ENCODE assay signal across 8 mouse cellular contexts in genomic region chr5:103356500-103356899, GRCm38 (mm10).
DNase-seq lines count a peak whose midpoint lies in the region; ATAC-seq and TF ChIP-seq lines count a peak whose summit lies in the region.

No protein-coding gene starts in this region.

- no peak overlapping the region for H3K9ac ChIP-seq in lung, embryonic 16.5 days (ENCODE audit: low read length)
- no peak overlapping the region for H3K9ac ChIP-seq in kidney, embryonic 15.5 days
- no peak overlapping the region for H3K9ac ChIP-seq in neural tube, embryonic 12.5 days
- no peak overlapping the region for H3K9ac ChIP-seq in intestine, embryonic 15.5 days

- H3K4me2 ChIP-seq in lung, embryonic 16.5 days (ENCODE audit: low read depth, low read length), result peak overlapping the region; percentile 43
- H3K4me2 ChIP-seq in kidney, embryonic 15.5 days, result peak overlapping the region; percentile 47
- peak overlapping the region; percentile 44 for H3K4me2 ChIP-seq in neural tube, embryonic 12.5 days (replicated peaks)
- H3K4me2 ChIP-seq in intestine, embryonic 15.5 days (replicated peaks), result no peak overlapping the region

- 0 out of 2 replicates have a peak overlapping the region, but pooled peaks have one; percentile 20 for H3K4me3 ChIP-seq in lung, embryonic 16.5 days (ENCODE audit: low read length)
- peak overlapping the region; percentile 39 for H3K4me3 ChIP-seq in embryonic facial prominence, embryonic 10.5 days
- H3K4me3 ChIP-seq in kidney, embryonic 15.5 days (replicated peaks), result peak overlapping the region; percentile 15; the same call in 1 of the 2 replicates
- H3K4me3 ChIP-seq in neural tube, embryonic 12.5 days, result no peak overlapping the region
- H3K4me3 ChIP-seq in cerebellum, adult 2 months (replicated peaks; ENCODE audit: insufficient read depth, low read depth, low read length), result no peak overlapping the region
- no peak overlapping the region for H3K4me3 ChIP-seq in intestine, embryonic 15.5 days (replicated peaks)

- H3K36me3 ChIP-seq in lung, embryonic 16.5 days (ENCODE audit: control insufficient read depth, insufficient read depth, low read length), result no peaks in the 10 kb centered on the region
- no peaks in the 10 kb centered on the region for H3K36me3 ChIP-seq in embryonic facial prominence, embryonic 10.5 days (replicated peaks)
- no peaks in the 10 kb centered on the region for H3K36me3 ChIP-seq in kidney, embryonic 15.5 days
- H3K36me3 ChIP-seq in neural tube, embryonic 12.5 days, result no peaks in the 10 kb centered on the region
- H3K36me3 ChIP-seq in intestine, embryonic 15.5 days, result no peaks in the 10 kb centered on the region

- H3K9me3 ChIP-seq in lung, embryonic 16.5 days (ENCODE audit: control insufficient read depth, low read length), result peaks cover 5% of the 10 kb centered on the region; the same call in 1 of the 2 replicates
- peaks cover 6% of the 10 kb centered on the region; the same call in 1 of the 2 replicates for H3K9me3 ChIP-seq in embryonic facial prominence, embryonic 10.5 days
- peaks cover 6% of the 10 kb centered on the region; the same call in 1 of the 2 replicates for H3K9me3 ChIP-seq in kidney, embryonic 15.5 days (replicated peaks)
- peaks cover 12% of the 10 kb centered on the region for H3K9me3 ChIP-seq in neural tube, embryonic 12.5 days
- no peaks in the 10 kb centered on the region for H3K9me3 ChIP-seq in intestine, embryonic 15.5 days

- H3K27ac ChIP-seq in lung, embryonic 16.5 days (ENCODE audit: low read length), result no peak overlapping the region
- H3K27ac ChIP-seq in embryonic facial prominence, embryonic 10.5 days (replicated peaks), result no peak overlapping the region
- H3K27ac ChIP-seq in kidney, embryonic 15.5 days, result no peak overlapping the region
- H3K27ac ChIP-seq in neural tube, embryonic 12.5 days, result no peak overlapping the region
- no peak overlapping the region for H3K27ac ChIP-seq in cerebellum, adult 2 months (ENCODE audit: insufficient read depth, low read length)
- no peak overlapping the region for H3K27ac ChIP-seq in intestine, embryonic 15.5 days

- H3K4me1 ChIP-seq in lung, embryonic 16.5 days (replicated peaks; ENCODE audit: control insufficient read depth, insufficient read depth, low read length), result peaks cover 6% of the 10 kb centered on the region; the same call in 1 of the 2 replicates
- H3K4me1 ChIP-seq in embryonic facial prominence, embryonic 10.5 days, result peaks cover 12% of the 10 kb centered on the region
- H3K4me1 ChIP-seq in kidney, embryonic 15.5 days, result 0 out of 2 replicates have a peak, but pooled peaks cover 12% of the 10 kb centered on the region
- H3K4me1 ChIP-seq in neural tube, embryonic 12.5 days, result peaks cover 6% of the 10 kb centered on the region
- no peaks in the 10 kb centered on the region for H3K4me1 ChIP-seq in cerebellum, adult 2 months (ENCODE audit: control insufficient read depth, insufficient read depth, low read length)
- H3K4me1 ChIP-seq in intestine, embryonic 15.5 days (replicated peaks), result no peaks in the 10 kb centered on the region

- no peak for TF ChIP-seq CTCF in cerebellum, adult 2 months (IDR thresholded peaks at IDR 0.05; ENCODE audit: borderline replicate concordance, insufficient read depth, low read depth, low read length)

- no peak for TF ChIP-seq POLR2A in cerebellum, adult 2 months (IDR thresholded peaks at IDR 0.05; ENCODE audit: borderline replicate concordance, insufficient read depth, low read length)

- DNase-seq in lung, postnatal 36 days, result no peak
- DNase-seq in embryonic facial prominence, embryonic 10.5 days (ENCODE audit: low spot score), result no peak
- DNase-seq in spleen, postnatal 4 days (ENCODE audit: low spot score in 2 of 2), result no peak
- DNase-seq in cerebellum, adult 2 months, result no peak

- 63% methylated on average over 6 of the region's 6 CpGs for WGBS in lung, embryonic 16.5 days
- WGBS in embryonic facial prominence, embryonic 10.5 days, result 65% methylated on average over 6 of the region's 6 CpGs
- WGBS in kidney, embryonic 15.5 days, result 64% methylated on average over 6 of the region's 6 CpGs
- WGBS in neural tube, embryonic 12.5 days, result 62% methylated on average over 6 of the region's 6 CpGs
- WGBS in cerebellum, adult 2 months, result 50% methylated on average over 6 of the region's 6 CpGs
- 74% methylated on average over 6 of the region's 6 CpGs for WGBS in intestine, embryonic 15.5 days

- 0 out of 2 replicates have a peak, but pooled peaks have one; percentile 21 for ATAC-seq in lung, embryonic 16.5 days (ENCODE audit: low read depth)
- no peak for ATAC-seq in kidney, embryonic 15.5 days (replicated peaks; ENCODE audit: low FRiP score)
- 0 out of 2 replicates have a peak, but pooled peaks have one; percentile 41 for ATAC-seq in neural tube, embryonic 12.5 days (ENCODE audit: low FRiP score, low read depth)
- ATAC-seq in intestine, embryonic 15.5 days, result no peak

- H3K27me3 ChIP-seq in lung, embryonic 16.5 days (ENCODE audit: control insufficient read depth, insufficient read depth, low read depth, low read length), result no peaks in the 10 kb centered on the region
- H3K27me3 ChIP-seq in embryonic facial prominence, embryonic 10.5 days (replicated peaks; ENCODE audit: low read depth, poor library complexity, severe bottlenecking), result no peaks in the 10 kb centered on the region
- H3K27me3 ChIP-seq in kidney, embryonic 15.5 days, result no peaks in the 10 kb centered on the region
- no peaks in the 10 kb centered on the region for H3K27me3 ChIP-seq in neural tube, embryonic 12.5 days (replicated peaks)
- H3K27me3 ChIP-seq in cerebellum, adult 2 months (ENCODE audit: control insufficient read depth, insufficient read depth, low read length), result no peaks in the 10 kb centered on the region
- H3K27me3 ChIP-seq in intestine, embryonic 15.5 days (replicated peaks), result 0 out of 2 replicates have a peak, but pooled peaks cover 3% of the 10 kb centered on the region

Comparison
In these comparisons a context has a peak if more than half of its experiments do, and no peak if none do; other contexts are left out.
1. ATAC-seq: peak in lung, embryonic 16.5 days (single experiment) and neural tube, embryonic 12.5 days (single experiment); none in kidney, embryonic 15.5 days (single experiment) and intestine, embryonic 15.5 days (single experiment).
2. H3K4me3 ChIP-seq: peak in lung, embryonic 16.5 days (single experiment), embryonic facial prominence, embryonic 10.5 days (single experiment) and kidney, embryonic 15.5 days (single experiment); none in neural tube, embryonic 12.5 days (single experiment), cerebellum, adult 2 months (single experiment) and intestine, embryonic 15.5 days (single experiment).